Mouse (Mus musculus) forebrain, postnatal 0 days (tissue): ENCODE data around the gene Bpifb1. TPM values are rescaled to one million over a fixed set of nuclear protein-coding genes. Genes with fewer than 3 reads are reported as not detected.
"Not testable (repeated sequence)": the region's sequence is repeated elsewhere in the genome, so short reads cannot be mapped to it uniquely, and the experiment has no call there.

Experiments used
- ATAC-seq: fragments of 200-750 bp; cut with Nextera tagmentation; 2 replicates; pipeline ENCODE4 v1.8.0; 2017; ENCODE audit warnings: mild to moderate bottlenecking, moderate library complexity
- DNase-seq: peaks from one replicate; pipeline ENCODE4 v3.0.0-alpha.2; 2015
- H3K27ac ChIP-seq: fragments of 300-500 bp; sonication (generic); 2 replicates; pipeline ENCODE4 v1.5.1; 2014; ENCODE audit warnings: low read depth, mild to moderate bottlenecking, antibody characterized with exemption, low read length, moderate library complexity, mixed read lengths
- H3K27me3 ChIP-seq: fragments of 300-500 bp; sonication (generic); 2 replicates; pipeline ENCODE4 v1.6.1; 2014; ENCODE audit warnings: mild to moderate bottlenecking, low read length, mixed read lengths; ENCODE audit not compliant: insufficient read depth
- H3K36me3 ChIP-seq: fragments of 300-500 bp; sonication (generic); 2 replicates; pipeline ENCODE4 v1.6.1; 2014; ENCODE audit warnings: mild to moderate bottlenecking, moderate library complexity; ENCODE audit not compliant: insufficient read depth
- H3K4me1 ChIP-seq: fragments of 300-500 bp; sonication (generic); 2 replicates; pipeline ENCODE4 v1.6.1; 2014; ENCODE audit warnings: antibody characterized with exemption; ENCODE audit not compliant: insufficient read depth
- H3K4me2 ChIP-seq: fragments of 300-500 bp; sonication (generic); 2 replicates; pipeline ENCODE4 v1.6.1; 2014; ENCODE audit warnings: low read depth, mild to moderate bottlenecking, moderate library complexity
- H3K4me3 ChIP-seq: fragments of 300-500 bp; sonication (generic); 2 replicates; pipeline ENCODE4 v1.5.1; 2014; ENCODE audit warnings: low read depth, low read length, mixed read lengths
- H3K9ac ChIP-seq: fragments of 300-500 bp; sonication (generic); 2 replicates; pipeline ENCODE4 v1.6.1; 2014; ENCODE audit warnings: mild to moderate bottlenecking
- H3K9me3 ChIP-seq: fragments of 300-500 bp; sonication (generic); 2 replicates; pipeline ENCODE4 v1.6.1; 2016; ENCODE audit warnings: low read length
- CTCF ChIP-seq: sonication (generic); IDR thresholded peaks from 2 replicates; pipeline ENCODE4 v1.5.1; 2016; ENCODE audit warnings: antibody characterized with exemption, control low read depth, low read depth
- WGBS: fragments of 180-500 bp; shearing (Covaris S2); extraction: QIAGEN DNeasy Blood & Tissue Kit; methylation state at CpG from one replicate; pipeline ENCODE4 v1.1.7; 2014; 5-methylcytosine and 5-hydroxymethylcytosine counted together
- polyA plus RNA-seq: library from polyadenylated mRNA; unstranded; fragments of >200 nt; fragmentation: Nextera tagmentation; extraction: Ambion mirVana; gene quantifications from 2 replicates; pipeline ENCODE4 v1.2.1, GENCODE M21; 2015
- total RNA-seq: library from RNA; depleted of rRNA; stranded (reverse); fragments of >200 nt; gene quantifications from 2 replicates; pipeline ENCODE4 v1.2.3, GENCODE M21; 2014

The Bpifb1 gene
- total and polyA plus RNA-seq, 2 experiments from 2014 or later: 0.33 to 0.92 TPM

DNA sequence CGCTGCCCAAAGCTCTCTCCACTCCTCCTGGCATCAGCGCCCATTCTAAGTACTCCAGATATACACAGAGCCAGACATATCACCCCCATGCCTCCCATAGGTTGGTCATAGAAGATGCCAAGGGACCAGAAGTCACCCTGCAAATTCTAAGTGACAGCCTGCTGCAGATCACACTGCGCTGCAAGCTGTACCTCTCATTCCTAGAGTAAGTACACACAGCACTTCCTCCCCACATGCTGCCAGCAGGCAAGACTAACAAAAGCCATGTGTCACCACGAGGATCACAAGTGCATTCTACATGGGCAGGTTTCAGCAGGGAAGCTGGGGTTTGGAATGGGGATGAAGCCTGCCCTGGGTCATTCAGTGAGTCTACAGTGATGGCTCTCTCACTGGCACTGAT lies 36.4 kb downstream of the Bpifb1 start:
- no peak for TF ChIP-seq CTCF
- Histone ChIP-seq H3K27ac (no peak overlapping the region), H3K4me3 (no peak overlapping the region), H3K9me3 (no peaks in the 10 kb centered on the region), H3K36me3 (no peaks in the 10 kb centered on the region), H3K4me1 (peaks cover 6% of the 10 kb centered on the region; the same call in 1 of the 2 replicates), H3K9ac (no peak overlapping the region), H3K4me2 (no peak overlapping the region), H3K27me3 (no peaks in the 10 kb centered on the region)
- ATAC-seq: no peak
- WGBS: 73% methylated on average over 4 of the region's 4 CpGs
- DNase-seq: no peak

DNA sequence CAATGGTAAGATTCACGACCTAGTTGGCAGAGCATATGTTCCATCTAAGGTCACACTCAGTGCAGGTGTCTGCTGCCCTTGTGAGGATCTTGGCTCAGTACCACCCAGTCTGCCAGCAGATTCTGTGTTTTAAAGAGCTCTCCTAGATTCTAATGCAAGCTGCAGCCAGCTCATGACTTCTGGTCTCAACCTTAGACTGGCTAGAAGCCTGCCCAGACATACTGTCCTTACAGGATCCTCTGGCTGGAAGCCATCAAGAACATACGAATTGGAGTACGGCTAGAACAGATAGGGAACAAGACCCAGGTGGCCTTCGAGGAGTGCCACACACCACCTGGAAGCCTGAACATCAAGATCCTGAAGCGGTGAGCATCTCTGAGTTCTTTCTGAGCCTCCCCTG lies 37.2 kb downstream of the Bpifb1 start:
- ATAC-seq: no peak
- no peaks in the 10 kb centered on the region for H3K27me3 ChIP-seq

DNA sequence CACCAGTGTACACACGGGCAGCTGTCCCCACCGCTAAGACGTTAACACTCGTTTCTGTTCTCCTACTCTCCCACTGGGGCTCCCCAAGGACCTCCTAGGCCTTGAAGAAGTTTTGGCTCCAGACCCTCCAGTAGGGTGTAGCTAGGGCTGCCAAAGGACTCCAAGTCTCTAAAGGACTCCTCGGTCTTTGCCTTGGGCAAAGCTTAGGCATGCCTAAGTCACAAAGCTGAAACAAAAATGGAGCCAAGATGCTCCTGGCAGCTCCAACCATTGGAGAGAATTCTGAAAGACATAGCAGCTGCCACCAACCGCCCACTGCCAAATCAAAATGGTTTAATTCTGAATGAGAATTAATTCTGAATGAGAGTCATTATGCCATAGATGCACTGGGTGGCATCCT lies 42.8 kb downstream of the Bpifb1 start:
- no peaks in the 10 kb centered on the region for H3K27me3 ChIP-seq
- no peak overlapping the region for H3K4me3 ChIP-seq
- ATAC-seq (peak; percentile 82), DNase-seq (peak; percentile 80)
- peak; percentile 14; the same call in 1 of the 2 replicates for TF ChIP-seq CTCF
- no peak overlapping the region for H3K27ac ChIP-seq
- 57% methylated on average over 6 of the region's 6 CpGs for WGBS
- no peaks in the 10 kb centered on the region for H3K36me3 ChIP-seq
- H3K4me2 ChIP-seq: no peak overlapping the region
- H3K4me1 ChIP-seq: peaks cover 4% of the 10 kb centered on the region; the same call in 1 of the 2 replicates
- no peak overlapping the region for H3K9ac ChIP-seq
- H3K9me3 ChIP-seq: no peaks in the 10 kb centered on the region

More for the DNA sequence above, 37.2 kb downstream of the Bpifb1 start:
- Histone ChIP-seq H3K9ac (no peak overlapping the region), H3K4me3 (no peak overlapping the region), H3K4me1 (peaks cover 6% of the 10 kb centered on the region; the same call in 1 of the 2 replicates), H3K9me3 (no peaks in the 10 kb centered on the region), H3K36me3 (no peaks in the 10 kb centered on the region), H3K4me2 (no peak overlapping the region), H3K27ac (no peak overlapping the region)
- DNase-seq: no peak
- TF ChIP-seq CTCF: no peak
- WGBS: 78% methylated on average over 5 of the region's 5 CpGs

GRCm38 (mm10) chr2:154240771-154241170 lies 50.2 kb downstream of the Bpifb1 start:
- H3K9ac ChIP-seq: no peak overlapping the region
- WGBS: 87% methylated on average over 6 of the region's 6 CpGs
- TF ChIP-seq CTCF: no peak
- H3K27me3 ChIP-seq: no peaks in the 10 kb centered on the region
- no peaks in the 10 kb centered on the region for H3K4me1 ChIP-seq
- DNase-seq: no peak
- no peak overlapping the region for H3K4me3 ChIP-seq
- no peaks in the 10 kb centered on the region for H3K9me3 ChIP-seq
- no peak overlapping the region for H3K4me2 ChIP-seq
- ATAC-seq: no peak
- no peak overlapping the region for H3K27ac ChIP-seq
- H3K36me3 ChIP-seq: no peaks in the 10 kb centered on the region

DNA sequence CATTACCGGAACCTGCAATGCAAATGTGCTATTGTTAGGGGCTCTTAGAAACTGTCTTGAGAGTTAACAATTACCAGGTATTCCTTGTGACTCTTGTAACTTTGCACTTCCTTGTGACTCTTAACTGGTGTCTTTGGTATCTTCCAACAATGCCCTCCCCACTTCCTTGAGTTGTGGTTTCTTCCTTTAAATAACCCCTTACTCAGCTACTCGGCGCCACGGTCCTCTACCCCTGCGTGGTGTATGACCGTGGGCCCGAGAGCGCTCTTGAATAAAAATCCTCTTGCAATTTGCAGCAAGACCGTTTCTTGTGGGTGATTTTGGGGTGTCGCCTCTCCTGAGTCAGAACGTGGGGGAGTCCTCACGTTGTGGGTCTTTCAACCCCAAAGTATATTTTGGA lies 52.1 kb downstream of the Bpifb1 start:
- WGBS: 96% methylated on average over 10 of the region's 12 CpGs
- not testable (repeated sequence) for DNase-seq, H3K4me3 ChIP-seq, H3K27ac ChIP-seq, H3K9ac ChIP-seq, H3K36me3 ChIP-seq, H3K4me1 ChIP-seq, ATAC-seq, H3K4me2 ChIP-seq, H3K27me3 ChIP-seq, H3K9me3 ChIP-seq

GRCm38 (mm10) chr2:154243356-154244036 lies 52.9 kb downstream of the Bpifb1 start:
- TF ChIP-seq CTCF: no peak
- 69% methylated on average over 10 of the region's 10 CpGs for WGBS
- H3K4me2 ChIP-seq: no peak overlapping the region
- DNase-seq (peak; percentile 42), ATAC-seq (peak; percentile 25; the same call in 1 of the 2 replicates)
- no peak overlapping the region for H3K27ac ChIP-seq
- no peak overlapping the region for H3K4me3 ChIP-seq
- no peak overlapping the region for H3K9ac ChIP-seq
- no peaks in the 10 kb centered on the region for H3K27me3 ChIP-seq
- H3K9me3 ChIP-seq: no peaks in the 10 kb centered on the region
- H3K4me1 ChIP-seq: no peaks in the 10 kb centered on the region
- H3K36me3 ChIP-seq: no peaks in the 10 kb centered on the region

DNA sequence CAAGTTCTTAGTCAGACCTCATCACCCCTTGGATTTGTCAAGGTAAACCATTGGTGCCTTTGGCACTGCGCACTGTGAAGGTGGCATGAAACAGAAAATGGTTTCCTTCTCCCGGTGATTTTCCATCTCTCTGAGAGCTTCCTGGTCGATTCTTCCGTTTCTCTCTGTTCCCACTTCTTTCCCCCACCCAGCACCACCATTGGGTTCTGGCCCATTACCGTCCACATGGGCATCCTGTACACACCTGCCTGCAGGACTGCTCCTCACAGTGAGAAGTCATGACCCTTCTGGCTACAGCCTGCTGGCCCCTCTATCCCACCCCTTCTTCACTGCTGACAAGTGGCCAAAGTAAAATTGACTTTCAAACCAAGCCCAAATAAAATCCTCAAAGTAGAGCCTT lies 54.7 kb downstream of the Bpifb1 start:
- Histone ChIP-seq H3K4me1 (no peaks in the 10 kb centered on the region), H3K27me3 (no peaks in the 10 kb centered on the region), H3K9me3 (no peaks in the 10 kb centered on the region), H3K27ac (no peak overlapping the region), H3K9ac (no peak overlapping the region), H3K4me2 (no peak overlapping the region), H3K4me3 (no peak overlapping the region), H3K36me3 (no peaks in the 10 kb centered on the region)
- ATAC-seq (no peak), DNase-seq (no peak)
- 92% methylated on average over 5 of the region's 5 CpGs for WGBS
- TF ChIP-seq CTCF: no peak

DNA sequence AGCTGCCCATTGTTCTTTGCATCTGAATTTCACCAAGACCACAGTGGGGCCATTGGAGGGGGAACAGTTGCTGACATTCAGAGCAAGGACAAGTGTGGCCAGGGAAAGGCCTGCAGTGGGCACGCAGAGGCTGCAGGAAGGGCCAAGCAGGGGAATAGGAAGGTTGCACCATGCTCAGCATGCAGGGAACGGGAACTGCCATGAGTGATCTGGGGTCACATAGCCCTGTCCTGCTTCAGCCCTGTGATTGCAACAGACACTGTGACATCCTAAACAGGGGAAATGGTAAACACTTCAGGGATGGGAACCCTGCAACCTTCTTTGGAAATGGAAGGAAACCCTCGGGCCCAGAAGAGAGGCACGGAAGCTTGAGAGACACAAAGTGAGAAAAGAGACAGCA lies 64.6 kb downstream of the Bpifb1 start:
- H3K36me3 ChIP-seq, H3K9me3 ChIP-seq, H3K27me3 ChIP-seq, H3K4me3 ChIP-seq, H3K4me2 ChIP-seq, DNase-seq, H3K27ac ChIP-seq, H3K9ac ChIP-seq, H3K4me1 ChIP-seq, ATAC-seq: not testable (repeated sequence)
- 100% methylated on average over 2 of the region's 4 CpGs for whole genome bisulfite sequencing
